Mouse (Mus musculus) ES-Bruce4 (cell line): ENCODE data around the gene Vmac.

Experiments
- CTCF ChIP-seq: IDR thresholded peaks from one replicate; pipeline ENCODE4 v1.8.1; 2011; ENCODE audit warnings: low read depth, low read length
- EP300 ChIP-seq: IDR thresholded peaks from 2 replicates; pipeline ENCODE4 v1.6.1; 2011; ENCODE audit warnings: low read depth, low read length; ENCODE audit not compliant: insufficient read depth
- POLR2A ChIP-seq: IDR thresholded peaks from one replicate; pipeline ENCODE4 v1.8.1; 2011; ENCODE audit warnings: low read length; ENCODE audit not compliant: insufficient read depth

GRCm38 (mm10) chr17:56722441-56722840 is 4.6 kb upstream of the Vmac start:
- TF ChIP-seq CTCF (no peak), POLR2A (no peak), EP300 (no peak)
